Mouse (Mus musculus) G1E (cell line): ENCODE measurements around the gene Uba3. TPM values are rescaled to one million over a fixed set of nuclear protein-coding genes. Genes with fewer than 3 reads are reported as not detected.
A peak's percentile ranks its signal among the peaks of the same experiment; 100 is the strongest.

ENCODE experiments used
- ATAC-seq: 2 replicates; pipeline ENCODE4 v1.8.0; 2016; ENCODE audit warnings: mild to moderate bottlenecking; ENCODE audit not compliant: insufficient number of reproducible peaks, poor library complexity, low FRiP score, severe bottlenecking; ENCODE audit errors: extremely low read depth
- DNase-seq: peaks from one replicate; pipeline ENCODE4 v3.0.0; 2012; ENCODE audit warnings: low spot score
- H3K27me3 ChIP-seq: 2 replicates; pipeline ENCODE4 v1.6.1; 2012; ENCODE audit warnings: mild to moderate bottlenecking, low read length, inconsistent platforms; ENCODE audit not compliant: insufficient read depth
- H3K36me3 ChIP-seq: replicated peaks from 2 replicates; pipeline ENCODE3; 2012; ENCODE audit warnings: mild to moderate bottlenecking, inconsistent platforms
- H3K4me1 ChIP-seq: 2 replicates; pipeline ENCODE4 v1.6.1; 2012; ENCODE audit warnings: low read depth, low read length, inconsistent platforms, mixed read lengths; ENCODE audit not compliant: insufficient read depth
- H3K4me3 ChIP-seq: 2 replicates; pipeline ENCODE4 v1.5.1; 2012; ENCODE audit warnings: low read depth, mild to moderate bottlenecking, inconsistent platforms, low read length, moderate library complexity, mixed read lengths
- H3K9me3 ChIP-seq: replicated peaks from 2 replicates; pipeline ENCODE4 v1.6.1; 2012; ENCODE audit warnings: inconsistent platforms
- CTCF ChIP-seq: IDR thresholded peaks from 2 replicates; pipeline ENCODE4 v1.5.1; 2012; ENCODE audit warnings: low read depth, low read length, inconsistent platforms, mixed read lengths
- GATA1 ChIP-seq: IDR thresholded peaks from 2 replicates; pipeline ENCODE4 v1.6.1; 2012; ENCODE audit warnings: borderline replicate concordance, low read length, inconsistent platforms, mixed read lengths
- GATA2 ChIP-seq: IDR thresholded peaks from 2 replicates; pipeline ENCODE4 v1.6.1; 2012; ENCODE audit warnings: low read depth, low read length, inconsistent platforms, borderline replicate concordance
- POLR2AphosphoS5 ChIP-seq: IDR thresholded peaks from 2 replicates; pipeline ENCODE4 v1.6.1; 2012; ENCODE audit warnings: low read depth, low read length, inconsistent platforms; ENCODE audit not compliant: insufficient replicate concordance
- TAL1 ChIP-seq: conservative IDR thresholded peaks from 2 replicates; pipeline ENCODE4 v1.6.1; 2012; ENCODE audit warnings: low read depth, low read length, inconsistent platforms, mixed read lengths
- polyA plus RNA-seq: library from polyadenylated mRNA; stranded (reverse); fragments of >175 nt; gene quantifications from 2 replicates; pipeline ENCODE4 v1.2.3, GENCODE M21; 2012
- total RNA-seq, 2 experiments: library from RNA; stranded (forward) in 1 of 2; stranded (reverse) in 1 of 2; fragments of 200-1000 nt in 1 of 2; fragments of >200 nt in 1 of 2; fragmentation: Nextera tagmentation in 1 of 2; gene quantifications; 2 replicates each; pipeline ENCODE4 v1.2.3; 2014 to 2017

Uba3 gene
- total and polyA plus RNA-seq, 3 experiments = 11.2 to 122 (median 98.7) TPM

DNA sequence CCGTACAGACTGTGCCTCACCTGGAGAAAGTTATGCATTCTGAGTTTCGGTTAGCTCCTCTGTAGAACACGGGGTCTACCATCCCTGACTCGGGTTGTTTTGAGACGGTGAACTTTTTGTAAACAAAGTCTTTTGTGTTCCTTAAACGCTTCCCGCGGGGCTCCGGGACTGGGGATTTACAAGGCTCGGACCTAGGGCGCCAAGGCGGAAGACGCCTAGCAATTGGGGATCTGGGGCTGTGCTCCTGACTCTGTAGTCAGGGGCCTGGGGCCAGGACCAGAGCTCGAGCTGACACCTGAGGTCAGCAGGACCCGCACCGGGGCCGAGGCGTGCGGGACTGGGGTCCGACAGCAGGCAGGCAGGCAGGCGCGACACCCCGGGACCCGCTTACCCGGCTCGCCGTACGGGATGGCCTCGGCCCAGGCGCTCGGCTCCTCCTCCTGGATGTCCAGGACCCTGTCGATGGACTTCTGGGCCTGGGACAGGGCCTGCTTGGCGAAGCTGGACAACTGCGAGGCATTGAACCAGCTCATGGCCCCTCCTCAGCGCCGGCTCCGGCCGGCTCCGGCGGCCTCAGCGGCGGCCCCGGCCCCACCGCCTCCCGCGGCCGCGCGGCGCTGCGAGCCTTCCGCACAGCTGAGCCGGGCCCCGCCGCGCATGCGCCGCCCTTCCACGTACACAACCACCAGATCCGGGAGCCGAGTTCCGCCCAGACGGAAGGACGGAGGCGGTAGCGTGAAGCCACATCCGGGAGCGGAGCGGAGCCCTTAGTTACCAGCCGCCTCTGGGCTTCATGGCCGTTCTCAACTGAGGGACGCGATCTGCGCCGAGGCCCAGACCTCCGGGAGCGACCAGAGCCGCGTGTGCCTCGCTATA, 26.7 kb downstream of the Uba3 start, which contains the start of gene Tmf1:
Tmf1 (minus strand) TSS at position 632 of the 876 bp plus-strand sequence.
- no peak for TF ChIP-seq TAL1
- no peak for TF ChIP-seq GATA1
- no peak for TF ChIP-seq CTCF
- no peak for TF ChIP-seq POLR2AphosphoS5
- TF ChIP-seq GATA2 = no peak
- H3K4me1 ChIP-seq = peaks cover 26% of the 10 kb centered on the region
- peak; percentile 93 for DNase-seq
- H3K27me3 ChIP-seq = no peaks in the 10 kb centered on the region
- peaks cover 37% of the 10 kb centered on the region for H3K36me3 ChIP-seq
- peak within 1 kb of the TSS; percentile 92 for H3K4me3 ChIP-seq
- peak; percentile 91 for ATAC-seq
- no peaks in the 10 kb centered on the region for H3K9me3 ChIP-seq

DNA sequence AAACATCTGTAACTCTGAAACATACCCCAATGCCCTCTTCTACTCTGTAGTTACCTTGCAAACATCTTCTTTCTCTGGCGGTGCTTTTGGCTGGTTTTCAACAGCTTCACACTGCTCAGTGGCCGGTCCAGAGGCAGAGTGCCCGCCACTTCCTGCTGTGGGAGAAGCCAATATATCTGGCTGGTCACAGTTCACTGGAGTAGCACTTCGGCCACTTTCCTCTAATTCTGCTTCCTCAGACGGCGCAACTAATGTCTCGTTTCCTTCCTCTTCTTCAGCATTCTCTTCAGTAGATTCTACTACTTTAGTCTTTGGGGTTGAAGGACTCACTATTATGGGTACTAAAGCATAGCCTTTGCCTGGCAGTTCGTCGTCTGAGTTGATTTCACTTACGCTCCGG, 29.7 kb downstream of the Uba3 start:
- peaks cover 46% of the 10 kb centered on the region for H3K36me3 ChIP-seq
- H3K4me1 ChIP-seq = peaks cover 26% of the 10 kb centered on the region

DNA sequence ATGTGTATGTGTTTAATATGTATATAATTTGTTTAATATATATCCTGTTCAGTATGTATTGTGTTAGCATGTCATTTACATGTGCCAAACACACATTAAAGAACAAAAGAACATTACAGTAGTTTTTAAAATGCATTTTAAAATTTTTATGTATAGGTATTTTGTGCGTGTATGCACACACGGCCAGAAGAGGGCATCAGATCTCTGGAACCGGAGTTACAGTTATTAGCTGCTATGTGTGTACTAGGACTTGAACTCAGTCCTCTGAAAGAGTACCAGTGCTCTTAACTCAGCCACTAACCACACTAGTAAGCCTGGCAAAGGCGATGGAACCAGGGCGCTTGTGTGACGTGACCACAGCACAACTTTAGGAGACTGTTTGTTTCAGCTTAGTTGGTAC, 55.3 kb downstream of the Uba3 start:
- H3K4me1 ChIP-seq = peaks cover 22% of the 10 kb centered on the region
- ATAC-seq = no peak
- H3K4me3 ChIP-seq = no peak overlapping the region
- DNase-seq = no peak
- peaks cover 30% of the 10 kb centered on the region for H3K36me3 ChIP-seq
- H3K27me3 ChIP-seq = no peaks in the 10 kb centered on the region
- H3K9me3 ChIP-seq = no peaks in the 10 kb centered on the region
- TF ChIP-seq GATA1 = no peak
- no peak for TF ChIP-seq TAL1
- no peak for TF ChIP-seq POLR2AphosphoS5
- TF ChIP-seq GATA2 = no peak
- no peak for TF ChIP-seq CTCF

More for the DNA sequence above, 29.7 kb downstream of the Uba3 start:
- Histone ChIP-seq H3K4me3 (no peak overlapping the region), H3K9me3 (no peaks in the 10 kb centered on the region), H3K27me3 (no peaks in the 10 kb centered on the region)
- ATAC-seq (no peak), DNase-seq (no peak)
- TF ChIP-seq POLR2AphosphoS5 = no peak
- no peak for TF ChIP-seq CTCF
- no peak for TF ChIP-seq GATA1
- TF ChIP-seq TAL1 = no peak
- no peak for TF ChIP-seq GATA2

DNA sequence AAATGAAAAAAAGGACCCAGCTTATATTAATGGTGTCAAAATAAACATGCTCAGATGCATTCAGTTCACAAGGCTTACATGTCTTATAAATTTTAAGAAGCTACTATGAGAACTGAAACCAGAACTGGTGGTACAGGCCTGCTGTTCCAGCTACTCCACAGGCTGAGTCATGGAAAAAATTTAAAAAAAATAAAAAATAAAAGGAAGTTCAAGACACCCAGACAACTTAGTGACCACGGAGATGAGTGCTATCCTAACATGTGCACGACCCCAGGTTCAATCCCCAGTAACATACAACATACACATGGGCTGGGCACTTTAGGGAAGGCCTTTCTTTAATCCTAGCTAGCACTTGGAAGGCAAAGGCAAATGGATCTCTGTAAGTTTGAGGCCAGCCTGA, 55.7 kb downstream of the Uba3 start:
- peaks cover 34% of the 10 kb centered on the region for H3K36me3 ChIP-seq
- H3K27me3 ChIP-seq = no peaks in the 10 kb centered on the region
- TF ChIP-seq POLR2AphosphoS5 (no peak), GATA2 (no peak)
- peaks cover 22% of the 10 kb centered on the region for H3K4me1 ChIP-seq
- no peak overlapping the region for H3K4me3 ChIP-seq
- no peak for DNase-seq
- no peaks in the 10 kb centered on the region for H3K9me3 ChIP-seq
- no peak for ATAC-seq

DNA sequence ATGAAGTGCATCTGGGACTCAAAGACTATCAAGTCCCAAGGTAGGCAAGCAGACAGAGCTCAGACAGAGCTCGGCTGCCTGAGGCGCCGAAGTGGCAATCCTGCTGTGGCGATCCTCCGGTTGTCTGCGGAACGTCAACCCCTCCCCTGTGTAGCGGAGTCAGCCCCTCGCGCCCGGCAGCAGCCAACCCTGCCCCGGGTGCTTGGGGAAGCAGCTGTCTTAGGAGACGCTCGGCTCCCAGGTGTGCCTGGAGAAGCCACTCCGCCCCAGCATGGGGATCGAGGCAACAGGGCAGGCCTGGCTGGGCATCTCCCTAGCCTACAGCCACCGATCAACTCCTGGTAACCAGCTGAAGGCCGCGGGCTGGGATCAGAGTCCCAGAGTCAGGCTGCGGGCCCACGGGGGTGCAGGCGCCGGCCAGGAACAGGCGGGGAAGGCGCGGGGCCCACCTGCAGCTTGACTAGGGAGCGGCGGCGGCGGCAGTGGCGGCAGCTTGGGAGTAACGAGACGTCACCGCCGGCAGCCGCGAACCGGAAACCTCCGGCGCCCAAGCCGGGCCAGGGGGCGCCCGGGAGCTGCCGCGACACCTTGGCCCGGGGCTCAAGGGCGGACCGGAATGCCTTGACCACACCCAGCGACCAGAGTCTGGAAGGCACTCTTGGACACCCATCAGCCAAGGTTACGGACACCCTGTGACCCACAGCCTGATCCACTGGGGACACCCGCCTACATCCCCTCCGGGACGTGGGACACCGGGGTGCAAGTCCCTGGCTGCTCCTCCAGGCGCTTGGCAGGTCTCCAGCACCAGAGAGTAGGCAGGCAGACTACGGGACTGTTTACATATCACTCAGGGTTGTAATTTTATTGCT, 56.8 kb downstream of the Uba3 start, which contains the start of gene Eogt:
Eogt (minus strand) TSS at position 800 of the 869 bp plus-strand sequence.
- peak within 1 kb of the TSS; percentile 81 for H3K4me3 ChIP-seq
- H3K9me3 ChIP-seq = no peaks in the 10 kb centered on the region
- TF ChIP-seq GATA1 (no peak), GATA2 (no peak), POLR2AphosphoS5 (no peak), TAL1 (no peak), CTCF (no peak)
- ATAC-seq = peak; percentile 69
- H3K27me3 ChIP-seq = no peaks in the 10 kb centered on the region
- peaks cover 42% of the 10 kb centered on the region for H3K36me3 ChIP-seq
- peak; percentile 57 for DNase-seq
- peaks cover 22% of the 10 kb centered on the region for H3K4me1 ChIP-seq
